Mouse (Mus musculus) CD4-positive, CD25-positive, alpha-beta regulatory T cell, adult 2 months (primary cell): ENCODE results near the gene Rtn3.
"Not testable (repeated sequence)": the region's sequence is repeated elsewhere in the genome, so short reads cannot be mapped to it uniquely, and the experiment has no call there.

Experiments used
- DNase-seq: peaks from one replicate; pipeline ENCODE4 v3.0.0-alpha.2; 2012; ENCODE audit warnings: low read depth, low spot score

The Rtn3 gene

GRCm38 (mm10) chr19:7482599-7483511 lies at the start of gene Rtn3:
TSS of gene Rtn3 (minus strand) at chr19:7483281.
- DNase-seq = peak; percentile 99

DNA sequence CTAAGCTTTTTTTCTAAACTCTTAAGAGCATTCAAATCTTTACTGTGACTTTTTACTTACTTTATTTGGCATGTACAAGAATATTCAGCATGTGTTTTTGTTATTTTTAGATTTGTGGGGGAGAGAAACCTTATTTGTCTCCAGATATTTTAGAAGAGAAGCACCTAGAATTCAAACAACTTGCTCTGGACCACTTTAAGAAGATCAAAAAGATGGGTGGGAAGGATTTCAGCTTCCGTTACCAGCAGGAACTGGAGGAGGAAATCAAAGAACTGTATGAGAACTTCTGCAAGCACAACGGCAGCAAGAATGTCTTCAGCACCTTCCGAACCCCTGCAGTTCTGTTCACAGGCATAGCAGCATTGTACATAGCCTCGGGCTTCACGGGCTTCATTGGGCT lies 48.8 kb upstream of the Rtn3 start:
- DNase-seq = no peak

DNA sequence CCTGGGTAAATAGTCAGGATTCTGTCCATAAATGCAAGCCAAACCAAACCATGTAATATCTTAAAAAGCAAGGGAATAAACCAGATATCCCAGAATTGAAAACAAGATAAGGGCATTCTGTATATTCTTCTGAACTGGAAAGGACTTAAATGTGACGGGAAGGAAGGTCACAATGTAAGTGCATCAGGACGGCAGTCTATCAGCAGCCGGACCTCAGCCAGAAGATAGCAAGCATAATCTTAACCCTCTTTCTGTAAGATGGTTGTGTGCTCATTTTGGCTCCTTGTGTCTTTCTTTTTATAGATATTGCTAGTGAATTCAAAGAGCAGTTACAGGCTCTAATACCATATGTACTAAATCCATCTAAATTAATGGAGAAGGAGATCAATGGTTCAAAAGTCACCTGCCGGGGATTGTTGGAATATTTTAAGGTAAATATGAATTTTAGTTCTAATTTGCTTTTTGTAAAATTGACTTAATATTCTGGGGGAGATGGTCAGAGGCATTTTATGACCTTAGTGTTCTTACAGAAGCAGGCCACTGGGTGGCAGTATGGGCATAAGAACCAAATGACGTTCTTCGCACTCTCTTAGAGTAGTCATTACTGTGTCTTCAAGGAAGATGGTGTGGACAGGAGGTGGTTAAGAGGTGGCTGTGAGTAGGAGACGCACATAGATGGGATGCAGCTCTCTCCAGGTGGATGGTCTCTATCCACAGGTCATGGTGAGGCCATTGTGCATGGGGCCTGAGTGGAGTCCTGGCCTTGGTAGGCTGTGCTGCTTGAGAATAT lies 45.8 kb upstream of the Rtn3 start:
- DNase-seq = peak; percentile 80

DNA sequence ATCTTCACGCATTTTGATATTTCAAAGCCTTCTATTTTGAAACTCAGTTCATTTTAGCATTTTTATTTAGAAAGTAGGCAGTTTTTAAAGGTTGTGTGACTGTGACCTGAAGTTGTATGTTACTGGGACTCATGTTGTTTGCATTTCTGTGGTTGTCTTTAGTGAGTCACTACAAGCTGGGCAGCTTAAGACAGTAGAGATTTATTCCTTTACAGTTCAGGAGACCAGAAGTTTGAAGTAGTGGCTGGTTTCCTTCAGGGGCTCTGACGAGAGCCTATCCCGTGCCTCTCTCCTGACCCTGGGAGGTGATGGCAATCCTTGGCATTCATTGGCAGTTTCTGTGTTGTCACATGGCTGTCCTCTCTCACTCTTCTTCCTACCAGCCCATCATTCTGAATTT lies 41.8 kb upstream of the Rtn3 start:
- no peak for DNase-seq

DNA sequence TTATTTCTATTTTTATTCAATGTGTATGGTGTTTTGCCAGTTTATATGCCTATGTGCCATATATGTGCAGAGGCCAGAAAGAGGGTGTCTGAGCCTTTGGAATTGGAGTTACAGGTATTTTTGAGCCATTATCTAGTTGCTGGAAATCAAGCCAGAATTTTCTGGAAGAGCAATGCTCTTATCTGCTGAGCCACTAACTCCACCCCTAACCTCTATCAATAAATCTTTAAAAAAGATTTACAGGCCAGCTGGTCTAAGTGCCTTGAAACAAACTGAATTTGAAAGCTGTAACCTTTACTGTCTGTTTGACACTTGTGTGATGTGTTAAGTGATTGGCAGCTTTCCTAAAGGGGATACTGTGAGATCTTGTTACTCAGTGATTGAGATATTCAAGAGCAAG lies 40.7 kb upstream of the Rtn3 start:
- no peak for DNase-seq

- DNase-seq = peak; percentile 42
These were observed 40.2 kb upstream of the Rtn3 start for GRCm38 (mm10) chr19:7523292-7523691.

- DNase-seq = no peak
These were observed 39.8 kb upstream of the Rtn3 start for GRCm38 (mm10) chr19:7522856-7523255.

DNA sequence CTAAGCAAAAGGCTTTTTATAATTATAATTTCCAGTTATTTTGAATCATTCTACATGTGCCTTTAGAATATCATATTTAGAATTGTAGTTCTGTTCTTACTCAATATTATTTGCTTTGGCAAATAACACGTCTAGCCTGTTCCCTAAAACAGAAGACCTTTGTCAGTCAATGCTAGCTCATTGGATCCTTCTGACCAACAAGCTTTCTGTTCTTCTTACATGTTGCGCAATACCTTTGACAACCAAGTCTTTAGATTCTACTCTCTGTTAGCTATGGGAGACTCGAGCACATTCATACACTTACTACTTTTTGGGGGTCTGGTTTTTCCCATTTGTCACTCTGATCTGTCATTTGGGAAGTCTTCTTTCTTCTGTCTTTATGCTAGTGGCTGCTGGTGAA lies 38.5 kb upstream of the Rtn3 start:
- DNase-seq = no peak

- no peak for DNase-seq
These were observed 33.4 kb upstream of the Rtn3 start for GRCm38 (mm10) chr19:7516437-7516836.

DNA sequence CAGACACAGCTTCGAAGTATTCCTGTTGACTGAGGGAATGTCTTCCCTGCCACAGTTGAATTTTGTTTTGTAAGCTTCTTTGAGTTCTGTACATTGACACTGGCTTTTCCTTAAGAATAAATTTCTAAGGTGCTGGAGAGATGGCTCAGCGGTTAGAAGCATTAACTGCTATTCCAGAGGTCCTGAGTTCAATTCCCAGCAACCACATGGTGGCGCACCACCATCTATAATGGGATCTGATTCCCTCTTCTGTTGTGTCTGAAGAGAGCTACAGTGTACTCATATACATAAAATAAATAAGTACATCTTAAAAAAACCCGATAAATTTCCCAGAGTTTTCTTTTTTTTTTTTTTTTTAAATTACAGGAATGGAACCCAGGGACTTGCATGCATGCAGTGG lies 24.9 kb upstream of the Rtn3 start:
- no peak for DNase-seq

GRCm38 (mm10) chr19:7506321-7506720 lies 23.2 kb upstream of the Rtn3 start:
- DNase-seq = no peak

DNA sequence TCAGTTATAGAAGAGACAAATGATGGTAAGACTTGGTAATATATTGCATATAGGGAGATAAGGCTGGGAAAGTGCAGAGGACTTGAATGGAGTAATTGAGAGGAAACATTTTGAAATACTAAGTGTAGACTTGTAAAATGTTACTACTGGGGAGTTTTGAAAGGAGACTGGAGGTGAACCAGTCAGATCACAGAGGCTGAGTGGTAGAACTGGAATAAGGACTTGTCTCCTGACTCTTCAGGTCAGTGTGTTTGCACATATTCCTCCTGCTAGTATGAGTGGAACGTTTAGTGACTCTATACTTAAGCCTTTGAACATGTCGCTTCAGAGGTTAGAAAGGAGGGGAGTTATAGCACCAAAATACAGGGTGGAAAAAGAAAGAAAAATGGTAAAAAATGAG lies 19.4 kb upstream of the Rtn3 start:
- DNase-seq = no peak

GRCm38 (mm10) chr19:7500701-7501100 lies 17.6 kb upstream of the Rtn3 start:
- no peak for DNase-seq

GRCm38 (mm10) chr19:7498816-7499215 lies 15.7 kb upstream of the Rtn3 start:
- peak; percentile 17 for DNase-seq

DNA sequence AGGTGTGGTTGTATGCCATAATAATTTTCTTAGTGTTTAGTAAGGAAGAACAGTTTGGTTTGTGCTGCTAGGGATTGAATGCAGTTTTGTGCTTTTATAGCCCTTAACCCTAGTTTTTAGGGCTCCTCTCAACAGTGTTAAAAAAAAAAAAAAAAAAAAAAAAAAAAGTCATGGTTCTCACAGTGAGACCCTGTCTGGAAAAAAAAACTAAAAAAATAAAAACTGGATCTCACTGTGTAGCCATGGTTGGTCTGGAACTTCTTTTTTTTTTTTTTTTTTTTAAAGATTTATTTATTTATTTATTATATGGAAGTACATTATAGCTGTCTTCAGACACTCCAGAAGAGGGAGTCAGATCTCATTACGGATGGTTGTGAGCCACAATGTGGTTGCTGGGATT lies 13.0 kb upstream of the Rtn3 start:
- not testable (repeated sequence) for DNase-seq

GRCm38 (mm10) chr19:7495221-7496038 lies 12.3 kb upstream of the Rtn3 start:
- DNase-seq = peak; percentile 54

DNA sequence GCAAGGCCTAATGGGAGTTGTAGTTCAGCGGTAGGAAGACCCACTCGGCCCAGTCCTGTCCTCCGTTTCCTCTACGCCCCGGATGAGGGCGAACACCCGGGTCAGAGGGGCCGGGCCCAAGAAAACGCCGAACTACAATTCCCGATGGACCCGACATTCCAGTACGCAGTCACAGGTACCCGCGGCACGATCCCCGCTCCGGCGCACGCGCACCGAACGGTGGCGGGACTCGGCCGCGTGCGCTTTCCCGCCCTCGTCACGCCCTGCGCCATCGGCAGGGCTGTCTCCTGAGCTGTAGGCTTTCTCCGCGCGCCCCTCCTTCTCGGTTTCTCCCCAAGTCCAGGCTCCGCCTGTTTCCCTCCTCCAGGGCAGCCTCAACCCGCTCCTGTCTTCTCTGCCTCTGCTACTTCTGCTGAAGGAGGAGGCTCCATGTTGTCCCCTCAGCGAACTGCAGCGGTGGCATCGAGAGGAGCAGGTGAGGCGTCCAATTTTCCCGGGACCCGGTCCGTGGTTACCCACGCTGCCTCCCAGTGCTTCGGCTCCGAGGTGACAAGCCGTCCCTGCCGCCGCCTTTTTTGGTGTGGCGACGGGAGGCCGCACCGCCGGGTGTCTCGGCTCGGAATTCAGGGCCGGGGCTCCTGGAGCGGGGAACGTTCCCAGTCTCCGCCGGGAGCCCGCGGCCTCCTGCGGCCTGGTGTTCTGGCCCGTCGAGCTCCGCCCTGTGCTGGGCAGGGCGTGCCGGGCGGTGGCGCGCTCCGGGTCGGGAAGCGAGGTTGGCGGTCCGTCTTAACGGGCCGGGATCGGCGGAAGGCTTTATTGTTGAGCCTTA lies 11.3 kb upstream of the Rtn3 start:
- peak; percentile 93 for DNase-seq

DNA sequence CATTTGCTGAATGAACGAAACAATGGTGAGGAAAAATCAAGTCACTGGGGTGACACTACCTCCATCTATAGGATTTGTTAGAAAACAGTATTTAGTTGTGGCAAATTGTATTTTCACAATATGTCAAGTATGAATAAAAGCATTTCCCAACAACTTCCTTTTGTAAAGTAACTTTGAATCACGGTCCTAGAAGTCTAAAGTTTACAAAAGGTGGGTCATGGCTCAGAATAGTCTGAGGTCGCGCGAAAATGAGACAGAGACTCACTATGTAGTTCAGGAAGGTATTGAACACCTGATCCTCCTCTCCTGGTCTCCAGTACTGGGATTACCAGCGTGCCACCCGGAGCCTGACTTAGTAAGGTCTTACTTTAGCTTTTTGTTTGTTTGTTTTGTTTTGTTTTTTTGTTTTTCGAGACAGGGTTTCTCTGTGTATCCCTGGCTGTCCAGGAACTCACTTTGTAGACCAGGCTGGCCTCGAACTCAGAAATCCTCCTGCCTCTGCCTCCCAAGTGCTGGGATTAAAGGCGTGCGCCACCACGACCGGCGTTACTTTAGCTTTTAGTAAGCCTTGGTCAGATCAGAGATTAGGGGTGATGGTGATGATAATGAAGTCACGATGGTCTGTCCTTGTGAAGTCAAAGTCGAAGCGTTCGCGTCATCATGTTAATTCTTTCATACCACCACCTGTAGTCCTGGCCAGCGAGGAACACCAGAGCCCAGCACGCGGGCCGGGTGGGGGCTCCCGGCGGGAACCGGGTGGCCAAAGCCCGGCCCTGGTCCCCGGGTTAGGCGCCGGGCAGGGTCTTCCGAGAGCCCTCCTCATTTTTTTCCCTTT lies 10.5 kb upstream of the Rtn3 start, which contains the start of gene Atl3:
Gene Atl3, plus strand, starts transcription at position 689 of the 835 bp plus-strand sequence.
- DNase-seq = peak; percentile 19

- DNase-seq = no peak
These were observed 9.6 kb upstream of the Rtn3 start for GRCm38 (mm10) chr19:7492682-7493081.

DNA sequence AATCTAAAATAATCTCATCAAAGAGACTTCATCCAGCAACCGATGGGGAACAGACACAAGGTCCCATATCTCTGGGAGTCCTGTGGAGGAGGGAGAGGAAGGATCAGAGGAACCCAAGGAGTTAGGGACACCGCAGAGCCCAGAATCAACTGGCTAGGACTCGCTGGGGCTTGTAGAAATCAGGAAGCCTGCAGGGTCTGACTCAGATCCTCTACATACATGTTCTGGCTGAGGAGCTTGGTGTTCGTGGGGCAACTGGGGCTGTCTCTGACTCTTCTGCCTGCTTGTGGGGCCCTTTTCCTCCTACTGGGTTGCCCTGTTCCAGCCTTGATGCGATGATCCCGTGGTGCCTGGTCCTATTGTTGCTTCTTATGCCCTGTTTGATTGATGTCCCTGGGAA lies 8.9 kb upstream of the Rtn3 start:
- no peak for DNase-seq
